Comparison of ENCODE assay signal across 17 mouse cellular contexts in genomic region chr10:85341867-85342266, GRCm38 (mm10). TPM values are rescaled to one million over a fixed set of nuclear protein-coding genes. Genes with fewer than 3 reads are reported as not detected.
DNase-seq lines count a peak whose midpoint lies in the region; ATAC-seq and TF ChIP-seq lines count a peak whose summit lies in the region.
"Had no signal": no experiment of that assay in that cellular context is flagged by ENCODE, and none has a peak within 500 bp of the region (broad histone marks: within the 10 kb centered on the region; RNA-seq: fewer than 3 reads in every experiment).

No protein-coding gene starts in this region.

- no peak for TF ChIP-seq EP300 in lung, postnatal 0 days (IDR thresholded peaks at IDR 0.05)
- TF ChIP-seq EP300 in stomach, postnatal 0 days (optimal IDR thresholded peaks at IDR 0.05): no peak

- H3K27me3 ChIP-seq in hindbrain, postnatal 0 days (ENCODE audit: insufficient read depth, low read length): no peaks in the 10 kb centered on the region
- no peaks in the 10 kb centered on the region for H3K27me3 ChIP-seq in hindbrain, embryonic 16.5 days (replicated peaks; ENCODE audit: control insufficient read depth, insufficient read depth, low read length)
- no peaks in the 10 kb centered on the region for H3K27me3 ChIP-seq in lung, postnatal 0 days (replicated peaks; ENCODE audit: insufficient read depth, low read length)
- no peaks in the 10 kb centered on the region for H3K27me3 ChIP-seq in stomach, postnatal 0 days (ENCODE audit: control insufficient read depth, insufficient read depth, low read length)
- H3K27me3 ChIP-seq: forebrain, embryonic 15.5 days; hindbrain, embryonic 13.5 days; limb, embryonic 15.5 days; midbrain, embryonic 15.5 days had no signal

- H3K4me2 ChIP-seq in hindbrain, postnatal 0 days (ENCODE audit: low read depth, low read length): no peak overlapping the region
- H3K4me2 ChIP-seq in hindbrain, embryonic 16.5 days (ENCODE audit: low read length): no peak overlapping the region
- no peak overlapping the region for H3K4me2 ChIP-seq in lung, postnatal 0 days (replicated peaks; ENCODE audit: low read depth, low read length)
- H3K4me2 ChIP-seq in stomach, postnatal 0 days (replicated peaks; ENCODE audit: low read depth): no peak overlapping the region
- H3K4me2 ChIP-seq: forebrain, embryonic 15.5 days; hindbrain, embryonic 13.5 days; limb, embryonic 15.5 days; midbrain, embryonic 15.5 days had no signal

- H3K36me3 ChIP-seq in hindbrain, postnatal 0 days (ENCODE audit: insufficient read depth, low read length): no peaks in the 10 kb centered on the region
- no peaks in the 10 kb centered on the region for H3K36me3 ChIP-seq in hindbrain, embryonic 16.5 days (ENCODE audit: control insufficient read depth, insufficient read depth, low read length)
- H3K36me3 ChIP-seq in lung, postnatal 0 days (ENCODE audit: insufficient read depth, low read length): no peaks in the 10 kb centered on the region
- H3K36me3 ChIP-seq in ES-E14 (ENCODE audit: control insufficient read depth, insufficient read depth, low read length, poor library complexity, severe bottlenecking): no peaks in the 10 kb centered on the region
- no peaks in the 10 kb centered on the region for H3K36me3 ChIP-seq in stomach, postnatal 0 days (ENCODE audit: control insufficient read depth, insufficient read depth, low read length)
- H3K36me3 ChIP-seq: forebrain, embryonic 15.5 days; heart, embryonic 10.5 days; hindbrain, embryonic 13.5 days; limb, embryonic 15.5 days; midbrain, embryonic 15.5 days had no signal

- WGBS in hindbrain, postnatal 0 days: 94% methylated on average over 1 of the region's 1 CpGs
- 87% methylated on average over 1 of the region's 1 CpGs for WGBS in hindbrain, embryonic 16.5 days
- WGBS in lung, postnatal 0 days: 76% methylated on average over 1 of the region's 1 CpGs
- 88% methylated on average over 1 of the region's 1 CpGs for WGBS in stomach, postnatal 0 days

- no peaks in the 10 kb centered on the region for H3K4me1 ChIP-seq in hindbrain, postnatal 0 days (ENCODE audit: insufficient read depth, low read length)
- H3K4me1 ChIP-seq in hindbrain, embryonic 16.5 days (ENCODE audit: control insufficient read depth, insufficient read depth, low read depth, low read length): no peaks in the 10 kb centered on the region
- H3K4me1 ChIP-seq in lung, postnatal 0 days (ENCODE audit: insufficient read depth, low read depth, low read length): no peaks in the 10 kb centered on the region
- no peaks in the 10 kb centered on the region for H3K4me1 ChIP-seq in ES-E14 (ENCODE audit: control insufficient read depth in 2 of 2, insufficient read depth in 2 of 2, low read length in 2 of 2, poor library complexity in 1 of 2)
- H3K4me1 ChIP-seq in stomach, postnatal 0 days (replicated peaks; ENCODE audit: control insufficient read depth, insufficient read depth): no peaks in the 10 kb centered on the region
- H3K4me1 ChIP-seq: forebrain, embryonic 15.5 days; heart, embryonic 10.5 days; limb, embryonic 15.5 days; midbrain, embryonic 15.5 days had no signal

- H3K9ac ChIP-seq in hindbrain, postnatal 0 days (replicated peaks; ENCODE audit: low read length): no peak overlapping the region
- no peak overlapping the region for H3K9ac ChIP-seq in hindbrain, embryonic 16.5 days (ENCODE audit: low read depth, low read length)
- no peak overlapping the region for H3K9ac ChIP-seq in lung, postnatal 0 days (replicated peaks; ENCODE audit: low read depth)
- no peak overlapping the region for H3K9ac ChIP-seq in ES-E14 (ENCODE audit: insufficient read depth, low read depth, low read length, poor library complexity, severe bottlenecking)
- H3K9ac ChIP-seq in stomach, postnatal 0 days (ENCODE audit: low read length): no peak overlapping the region
- H3K9ac ChIP-seq: forebrain, embryonic 15.5 days; hindbrain, embryonic 13.5 days; limb, embryonic 15.5 days; midbrain, embryonic 15.5 days had no signal

- no peaks in the 10 kb centered on the region for H3K9me3 ChIP-seq in hindbrain, postnatal 0 days (ENCODE audit: low read length)
- no peaks in the 10 kb centered on the region for H3K9me3 ChIP-seq in hindbrain, embryonic 16.5 days (ENCODE audit: control insufficient read depth, low read length)
- no peaks in the 10 kb centered on the region for H3K9me3 ChIP-seq in lung, postnatal 0 days (ENCODE audit: low read length)
- H3K9me3 ChIP-seq in ES-E14 (ENCODE audit: control insufficient read depth, insufficient read depth, low read depth, low read length): no peaks in the 10 kb centered on the region
- no peaks in the 10 kb centered on the region for H3K9me3 ChIP-seq in stomach, postnatal 0 days (ENCODE audit: control insufficient read depth, low read length)
- H3K9me3 ChIP-seq: forebrain, embryonic 15.5 days; heart, embryonic 10.5 days; hindbrain, embryonic 13.5 days; limb, embryonic 15.5 days; midbrain, embryonic 15.5 days had no signal

- DNase-seq in hindbrain, postnatal 0 days (ENCODE audit: low spot score): no peak
- DNase-seq in lung, postnatal 0 days (ENCODE audit: low spot score): no peak
- no peak for DNase-seq in lung, adult 18-20 months
- DNase-seq in ES-E14 (ENCODE audit: low read depth, low spot score): peak; percentile 21
- DNase-seq in stomach, postnatal 0 days (ENCODE audit: low spot score): no peak
- DNase-seq in adrenal gland, adult 18-20 months (ENCODE audit: low spot score in 2 of 2): no peak
- DNase-seq: cerebellum, adult 11-12 months; cerebellum, postnatal 36 days; heart, postnatal 10 days; kidney, adult 18-20 months; kidney, postnatal 36 days had no signal

- ATAC-seq in hindbrain, postnatal 0 days: no peak
- ATAC-seq in hindbrain, embryonic 16.5 days: no peak
- no peak for ATAC-seq in lung, postnatal 0 days
- no peak for ATAC-seq in stomach, postnatal 0 days (ENCODE audit: low FRiP score, low TSS enrichment)
- ATAC-seq: forebrain, embryonic 15.5 days; midbrain, embryonic 15.5 days had no signal

- 0 out of 2 replicates have a peak, but pooled peaks have one; percentile 12 for TF ChIP-seq CTCF in hindbrain, postnatal 0 days (IDR thresholded peaks at IDR 0.05; ENCODE audit: low read depth)
- peak; percentile 31 for TF ChIP-seq CTCF in lung, postnatal 0 days (IDR thresholded peaks at IDR 0.05)
- TF ChIP-seq CTCF in stomach, postnatal 0 days (IDR thresholded peaks at IDR 0.05; ENCODE audit: low read depth): peak; percentile 29

- no peak overlapping the region for H3K27ac ChIP-seq in hindbrain, postnatal 0 days
- H3K27ac ChIP-seq in hindbrain, embryonic 16.5 days (ENCODE audit: low read depth, low read length): no peak overlapping the region
- H3K27ac ChIP-seq in lung, postnatal 0 days (ENCODE audit: low read length): no peak overlapping the region
- H3K27ac ChIP-seq in ES-E14 (ENCODE audit: insufficient read depth, low read depth, low read length, poor library complexity, severe bottlenecking): no peak overlapping the region
- no peak overlapping the region for H3K27ac ChIP-seq in stomach, postnatal 0 days (replicated peaks)
- H3K27ac ChIP-seq: forebrain, embryonic 15.5 days; heart, embryonic 10.5 days; hindbrain, embryonic 13.5 days; limb, embryonic 15.5 days; midbrain, embryonic 15.5 days had no signal

- in situ Hi-C loops in ES-E14 (cut with MboI; ENCODE audit: low sequenced_read_pairs in 2 of 2, unreplicated experiment in 2 of 2): no loop called here

- no peak overlapping the region for H3K4me3 ChIP-seq in hindbrain, postnatal 0 days (ENCODE audit: low read length)
- no peak overlapping the region for H3K4me3 ChIP-seq in hindbrain, embryonic 16.5 days (ENCODE audit: low read length)
- no peak overlapping the region for H3K4me3 ChIP-seq in lung, postnatal 0 days (ENCODE audit: low read depth, low read length)
- H3K4me3 ChIP-seq in ES-E14 (ENCODE audit: insufficient read depth in 1 of 2, low read depth in 1 of 2, low read length in 2 of 2, poor library complexity in 1 of 2, severe bottlenecking in 1 of 2): no peak overlapping the region
- H3K4me3 ChIP-seq in stomach, postnatal 0 days (ENCODE audit: low read depth, low read length): no peak overlapping the region
- H3K4me3 ChIP-seq: forebrain, embryonic 15.5 days; heart, embryonic 10.5 days; hindbrain, embryonic 13.5 days; limb, embryonic 15.5 days; midbrain, embryonic 15.5 days had no signal

TF ChIP-seq in ES-E14, 5 proteins besides CTCF, POLR2A, EP300 and RAD21:
- no peak for TF ChIP-seq HCFC1 (IDR thresholded peaks at IDR 0.05; ENCODE audit: borderline replicate concordance, insufficient read depth, low read length)
- TF ChIP-seq ZC3H11A (IDR thresholded peaks at IDR 0.05; ENCODE audit: borderline replicate concordance, low read depth, low read length): no peak

RNA-seq across cellular contexts. Expression of gene Btbd11, which starts 44.7 kb away (rescaled TPM):
- total RNA-seq in hindbrain, postnatal 0 days (2014; rRNA removed): 72.9 and 79.1 TPM in 2 replicates
- polyA plus RNA-seq in hindbrain, postnatal 0 days (2015; fragmentation: Nextera tagmentation; extraction: Ambion mirVana): 21.2 and 23.0 TPM in 2 replicates
- 25.4 and 25.7 TPM in 2 replicates for polyA plus RNA-seq in hindbrain, embryonic 16.5 days (2015; fragmentation: Nextera tagmentation; extraction: Ambion mirVana)
- polyA plus RNA-seq in lung, postnatal 0 days (2015; fragmentation: Nextera tagmentation; extraction: Ambion mirVana): 0.61 and 0.98 TPM in 2 replicates
- 9.9 and 14.7 TPM in 2 replicates for total RNA-seq in ES-E14 (2012; rRNA removed)
- polyA plus RNA-seq in stomach, postnatal 0 days (2015; fragmentation: Nextera tagmentation; extraction: Ambion mirVana): 1.8 and 1.9 TPM in 2 replicates
- total RNA-seq in adrenal gland, adult 18-20 months (2021): 1 to 10 TPM; 5.3 to 6.0 TPM
